In the genomic region with DNA sequence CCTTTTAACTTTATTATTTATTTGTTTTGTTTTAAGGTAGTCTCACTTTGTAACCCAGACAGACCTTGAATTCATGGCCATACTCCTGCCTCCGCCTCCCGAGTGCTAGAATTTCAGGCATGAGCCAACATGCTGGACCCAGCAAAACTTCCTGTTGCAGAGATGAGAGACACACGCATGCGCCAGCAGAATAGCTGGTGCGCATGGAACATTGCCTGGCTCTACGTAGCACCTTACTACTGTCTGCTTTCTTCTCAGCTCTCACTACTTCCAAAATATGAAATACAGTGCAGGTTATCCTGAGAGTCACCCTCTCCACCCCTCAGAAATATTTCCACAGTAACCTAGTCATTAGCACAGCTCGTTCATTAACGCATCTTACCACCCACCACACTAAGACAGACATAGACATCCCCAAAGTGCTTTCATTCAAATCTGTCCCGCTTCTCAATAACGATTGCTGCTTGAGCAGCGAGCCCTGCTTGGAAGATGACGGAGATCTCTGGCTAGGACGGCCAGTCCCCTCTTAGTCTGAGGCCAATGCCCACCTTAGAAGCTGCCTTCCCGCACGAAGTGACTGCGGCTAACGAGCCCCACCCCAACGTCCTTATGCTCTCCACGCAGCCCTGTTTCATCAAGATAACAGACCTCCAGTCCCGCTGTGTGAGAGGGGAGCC, we compare ENCODE assay signal across 9 mouse cellular contexts.
A peak's percentile ranks its signal among the peaks of the same experiment; 100 is the strongest.
DNase-seq lines count a peak whose midpoint lies in the region; ATAC-seq lines count a peak whose summit lies in the region.
"Had no signal": no experiment of that assay in that cellular context is flagged by ENCODE, and none has a peak within 500 bp of the region (broad histone marks: within the 10 kb centered on the region; RNA-seq: fewer than 3 reads in every experiment).

No protein-coding gene starts in this region.

- no peaks in the 10 kb centered on the region for H3K9me3 ChIP-seq in forebrain, embryonic 12.5 days
- H3K9me3 ChIP-seq in limb, embryonic 13.5 days = no peaks in the 10 kb centered on the region
- H3K9me3 ChIP-seq in midbrain, embryonic 15.5 days = no peaks in the 10 kb centered on the region
- H3K9me3 ChIP-seq: G1E had no signal

- peak overlapping the region; percentile 74 for H3K27ac ChIP-seq in forebrain, embryonic 12.5 days
- peak overlapping the region; percentile 82 for H3K27ac ChIP-seq in limb, embryonic 13.5 days
- H3K27ac ChIP-seq in midbrain, embryonic 15.5 days = peak overlapping the region; percentile 81

- WGBS in forebrain, embryonic 12.5 days = 25% methylated on average over 20 of the region's 20 CpGs
- 21% methylated on average over 20 of the region's 20 CpGs for WGBS in limb, embryonic 13.5 days
- WGBS in midbrain, embryonic 15.5 days = 27% methylated on average over 20 of the region's 20 CpGs

- peak overlapping the region; percentile 69 for H3K4me2 ChIP-seq in forebrain, embryonic 12.5 days
- peak overlapping the region; percentile 68 for H3K4me2 ChIP-seq in limb, embryonic 13.5 days (replicated peaks)
- peak overlapping the region; percentile 77 for H3K4me2 ChIP-seq in midbrain, embryonic 15.5 days

- DNase-seq in layer of hippocampus, adult 9-11 months = peak; percentile 41
- no peak for DNase-seq in layer of hippocampus, adult 9-10 months (ENCODE audit: low spot score)
- peak; percentile 9 to 15 for DNase-seq in adrenal gland, postnatal 4 days (ENCODE audit: low spot score in 2 of 2)
- no peak for DNase-seq in spleen, postnatal 4 days (ENCODE audit: low spot score in 2 of 2)

- peak; percentile 28; the same call in 1 of the 2 replicates for ATAC-seq in forebrain, embryonic 12.5 days (ENCODE audit: low FRiP score)
- peak; percentile 10 for ATAC-seq in inflammation-experienced regulatory T-cells, adult 6 months
- peak; percentile 54 for ATAC-seq in limb, embryonic 13.5 days (ENCODE audit: low FRiP score, low read depth)
- peak; percentile 68 for ATAC-seq in midbrain, embryonic 15.5 days (replicated peaks)

- no peaks in the 10 kb centered on the region for H3K27me3 ChIP-seq in forebrain, embryonic 12.5 days
- H3K27me3 ChIP-seq in limb, embryonic 13.5 days = no peaks in the 10 kb centered on the region
- H3K27me3 ChIP-seq in midbrain, embryonic 15.5 days (replicated peaks) = no peaks in the 10 kb centered on the region

- H3K4me3 ChIP-seq in forebrain, embryonic 12.5 days (replicated peaks) = peak overlapping the region; percentile 50
- H3K4me3 ChIP-seq in limb, embryonic 13.5 days = peak overlapping the region; percentile 49
- peak overlapping the region; percentile 46 for H3K4me3 ChIP-seq in midbrain, embryonic 15.5 days

- no peaks in the 10 kb centered on the region for H3K36me3 ChIP-seq in forebrain, embryonic 12.5 days (replicated peaks)
- H3K36me3 ChIP-seq in limb, embryonic 13.5 days = no peaks in the 10 kb centered on the region
- no peaks in the 10 kb centered on the region for H3K36me3 ChIP-seq in midbrain, embryonic 15.5 days (replicated peaks)
- H3K36me3 ChIP-seq: G1E had no signal

- H3K4me1 ChIP-seq in forebrain, embryonic 12.5 days = peaks cover 17% of the 10 kb centered on the region
- peaks cover 9% of the 10 kb centered on the region for H3K4me1 ChIP-seq in limb, embryonic 13.5 days
- peaks cover 20% of the 10 kb centered on the region for H3K4me1 ChIP-seq in midbrain, embryonic 15.5 days

- peak overlapping the region; percentile 72 for H3K9ac ChIP-seq in forebrain, embryonic 12.5 days
- peak overlapping the region; percentile 79 for H3K9ac ChIP-seq in limb, embryonic 13.5 days
- peak overlapping the region; percentile 65 for H3K9ac ChIP-seq in midbrain, embryonic 15.5 days

Comparison
In these comparisons a context has a peak if more than half of its experiments do, and no peak if none do; other contexts are left out.
1. DNase-seq: peak in layer of hippocampus, adult 9-11 months (single experiment) and adrenal gland, postnatal 4 days (2 of 2); none in layer of hippocampus, adult 9-10 months (single experiment) and spleen, postnatal 4 days (0 of 2).
2. ATAC-seq: peak in every context shown above with its lines; median percentile 68 in midbrain, embryonic 15.5 days; 54 in limb, embryonic 13.5 days; 28 in forebrain, embryonic 12.5 days; 10 in inflammation-experienced regulatory T-cells, adult 6 months.
3. Peak in every context shown above with its lines, with median percentiles within 50 percentile points of each other: H3K27ac ChIP-seq, H3K4me2 ChIP-seq, H3K4me3 ChIP-seq and H3K9ac ChIP-seq.